Mouse (Mus musculus): ENCODE measurements around the gene Ppp2r3a. TPM values are rescaled to one million over a fixed set of nuclear protein-coding genes. Genes with fewer than 3 reads are reported as not detected.

Gene Ppp2r3a
- polyA plus RNA-seq, 1 experiment from 2014 or later = 28.7 TPM

DNA sequence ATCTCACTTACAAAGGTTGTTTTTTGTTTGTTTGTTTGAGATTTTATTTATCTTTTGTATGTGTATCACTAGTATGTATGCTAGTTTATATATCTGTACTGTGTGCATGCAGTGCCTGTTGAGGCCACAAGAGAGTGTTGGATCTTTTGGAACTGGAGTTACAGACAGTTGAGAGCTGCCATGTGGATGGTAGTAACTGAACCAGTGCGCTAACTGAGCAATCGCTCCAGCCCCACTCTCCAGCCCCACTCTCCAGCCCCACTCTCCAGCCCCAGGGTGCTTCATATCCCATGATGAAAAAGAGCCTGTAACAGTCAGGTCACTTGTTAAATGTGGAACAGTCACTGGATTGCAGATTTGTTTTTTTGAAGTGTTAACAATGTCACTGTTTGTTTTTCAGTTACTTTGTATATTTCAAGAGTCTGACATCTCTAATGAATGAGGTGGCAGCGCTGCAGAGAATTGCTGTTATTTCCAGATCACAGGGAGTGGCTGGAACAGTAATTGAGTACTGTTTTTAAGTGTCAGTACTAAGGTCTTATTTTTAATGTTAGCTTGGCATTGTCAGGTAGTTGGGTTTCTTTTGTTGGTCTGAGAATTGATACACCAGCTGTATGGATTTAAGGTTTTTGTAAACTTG lies 171.4 kb downstream of the Ppp2r3a start:
- ATAC-seq (ENCODE audit: low FRiP score) = no peak
- 59% methylated on average over 3 of the region's 3 CpGs for WGBS
- no peak overlapping the region for H3K27ac ChIP-seq

DNA sequence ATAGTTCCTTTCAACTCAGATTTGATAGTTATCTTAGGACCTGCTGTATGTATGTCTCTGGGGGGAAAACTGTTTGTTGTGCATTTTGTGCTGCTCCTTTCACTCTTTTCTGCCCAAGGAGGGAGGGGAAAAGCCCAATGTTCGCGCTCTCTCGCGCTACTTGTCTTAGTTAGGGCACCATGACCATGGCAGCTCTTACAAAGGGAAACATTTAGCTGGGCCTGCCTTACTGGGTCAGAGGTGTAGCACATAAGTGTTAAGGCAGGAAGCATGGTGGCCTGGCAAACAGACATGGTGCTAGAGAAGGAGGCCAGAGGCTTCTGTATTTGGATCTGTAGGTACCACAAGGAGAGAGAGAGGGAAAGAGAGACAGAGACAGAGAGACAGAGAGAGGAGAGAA lies 173.0 kb downstream of the Ppp2r3a start:
- no peak overlapping the region for H3K9ac ChIP-seq
- no peaks in the 10 kb centered on the region for H3K27me3 ChIP-seq
- ATAC-seq (ENCODE audit: low FRiP score) = no peak
- 53% methylated on average over 4 of the region's 4 CpGs for WGBS
- no peaks in the 10 kb centered on the region for H3K36me3 ChIP-seq
- H3K9me3 ChIP-seq = no peaks in the 10 kb centered on the region
- no peak overlapping the region for H3K27ac ChIP-seq
- H3K4me1 ChIP-seq (replicated peaks) = peaks cover 44% of the 10 kb centered on the region
- H3K4me2 ChIP-seq = peak overlapping the region; percentile 95
- H3K4me3 ChIP-seq = peak overlapping the region; percentile 32

More for the DNA sequence above, 171.4 kb downstream of the Ppp2r3a start:
- Histone ChIP-seq H3K9me3 (no peaks in the 10 kb centered on the region), H3K4me1 (replicated peaks) (peaks cover 44% of the 10 kb centered on the region), H3K9ac (no peak overlapping the region), H3K36me3 (no peaks in the 10 kb centered on the region), H3K4me2 (peak overlapping the region; percentile 95; the same call in 1 of the 2 replicates), H3K4me3 (0 out of 2 replicates have a peak overlapping the region, but pooled peaks have one; percentile 2), H3K27me3 (no peaks in the 10 kb centered on the region)

DNA sequence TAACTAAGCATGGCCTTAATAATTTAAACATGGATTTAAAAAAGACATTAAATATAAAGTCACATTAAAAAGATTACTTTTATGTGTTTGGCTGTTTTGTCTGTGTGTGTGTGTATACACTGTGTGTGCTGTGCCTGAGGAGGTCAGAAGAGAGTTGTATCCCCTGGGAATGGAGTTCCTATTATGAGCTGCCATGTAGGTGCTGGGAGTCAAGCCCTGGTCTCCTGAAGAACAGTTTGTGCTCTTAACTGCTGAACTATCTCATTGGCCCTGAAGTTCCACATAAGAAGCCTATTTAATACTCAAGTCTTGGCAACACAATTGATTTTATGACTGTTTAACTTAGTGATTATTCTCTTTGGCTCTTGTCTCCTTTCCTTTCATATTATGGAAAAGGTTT lies 174.1 kb downstream of the Ppp2r3a start:
- H3K4me2 ChIP-seq = peak overlapping the region; percentile 95
- no peak for ATAC-seq (ENCODE audit: low FRiP score)
- peak overlapping the region; percentile 99 for H3K4me3 ChIP-seq
- no peaks in the 10 kb centered on the region for H3K9me3 ChIP-seq
- no peaks in the 10 kb centered on the region for H3K27me3 ChIP-seq
- no peak overlapping the region for H3K27ac ChIP-seq
- H3K9ac ChIP-seq = peak overlapping the region; percentile 98
- H3K36me3 ChIP-seq = no peaks in the 10 kb centered on the region
- H3K4me1 ChIP-seq (replicated peaks) = peaks cover 48% of the 10 kb centered on the region

DNA sequence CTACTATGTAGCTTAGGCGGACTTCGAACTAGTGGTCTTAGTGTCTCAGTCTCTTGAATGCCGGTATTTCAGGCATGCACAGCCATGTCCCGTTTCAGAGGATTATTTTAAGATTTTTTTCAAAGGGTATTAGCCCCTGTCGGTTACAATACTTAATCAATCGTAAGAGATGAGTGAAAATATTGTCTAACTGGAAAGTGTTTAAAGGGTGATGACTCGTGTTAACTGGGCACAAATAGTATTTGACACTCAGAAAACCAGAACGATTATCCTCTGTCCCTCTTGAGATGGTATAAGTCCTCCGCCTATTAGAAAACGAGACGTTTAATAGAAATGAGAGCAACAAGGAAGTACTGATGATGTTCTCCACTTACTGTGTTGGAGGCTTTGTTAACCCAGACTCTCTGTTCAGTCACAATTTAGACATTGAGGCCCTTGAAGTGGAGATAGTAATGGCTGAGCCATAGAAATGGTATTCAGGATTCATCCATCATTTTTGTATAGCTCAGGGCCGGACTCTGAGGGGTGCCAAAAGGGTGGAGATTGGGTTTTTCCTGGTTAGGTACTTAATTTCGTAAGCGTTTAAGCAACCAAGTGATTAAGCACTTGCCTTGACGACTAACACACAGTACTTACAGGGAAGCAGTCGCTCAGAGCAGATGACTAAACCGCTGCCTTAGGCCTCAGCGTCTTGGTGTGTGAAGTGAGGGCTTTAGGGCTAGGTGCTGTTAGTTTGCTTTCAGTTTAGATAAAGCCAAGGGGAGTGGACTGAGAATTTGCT lies 175.3 kb downstream of the Ppp2r3a start:
- Histone ChIP-seq H3K9me3 (no peaks in the 10 kb centered on the region), H3K4me1 (replicated peaks) (peaks cover 44% of the 10 kb centered on the region), H3K4me2 (peak overlapping the region; percentile 95), H3K27ac (peak overlapping the region; percentile 27; the same call in 1 of the 2 replicates), H3K27me3 (no peaks in the 10 kb centered on the region), H3K4me3 (peak overlapping the region; percentile 99), H3K36me3 (no peaks in the 10 kb centered on the region), H3K9ac (peak overlapping the region; percentile 98)
- 1% methylated on average over 18 of the region's 18 CpGs for WGBS
- ATAC-seq (ENCODE audit: low FRiP score) = no peak

DNA sequence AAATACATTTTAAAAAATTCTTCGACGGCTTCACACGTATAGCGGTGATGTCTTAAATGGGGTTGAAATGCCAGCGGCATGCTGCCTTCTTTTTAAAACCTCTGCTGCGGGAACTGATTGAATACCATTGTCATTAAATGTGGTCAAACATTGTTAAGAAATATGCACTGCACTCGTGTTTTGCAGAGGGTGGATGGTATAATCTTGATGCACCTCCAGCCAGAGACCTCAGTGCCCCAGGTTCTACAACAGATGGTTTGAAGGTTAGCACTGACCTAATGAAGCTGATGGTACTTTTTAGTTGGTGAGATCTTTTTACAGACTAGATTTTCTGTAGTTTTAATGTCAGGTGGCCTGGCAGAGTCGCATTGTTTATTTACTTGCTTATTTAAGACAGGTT lies 175.9 kb downstream of the Ppp2r3a start:
- no peak for ATAC-seq (ENCODE audit: low FRiP score)
- peaks cover 39% of the 10 kb centered on the region for H3K4me1 ChIP-seq (replicated peaks)
- peak overlapping the region; percentile 98 for H3K9ac ChIP-seq
- H3K4me3 ChIP-seq = peak overlapping the region; percentile 99
- 0 out of 2 replicates have a peak overlapping the region, but pooled peaks have one; percentile 30 for H3K27ac ChIP-seq
- 1% methylated on average over 8 of the region's 8 CpGs for WGBS
- H3K27me3 ChIP-seq = no peaks in the 10 kb centered on the region
- H3K9me3 ChIP-seq = no peaks in the 10 kb centered on the region
- no peaks in the 10 kb centered on the region for H3K36me3 ChIP-seq
- H3K4me2 ChIP-seq = peak overlapping the region; percentile 95

DNA sequence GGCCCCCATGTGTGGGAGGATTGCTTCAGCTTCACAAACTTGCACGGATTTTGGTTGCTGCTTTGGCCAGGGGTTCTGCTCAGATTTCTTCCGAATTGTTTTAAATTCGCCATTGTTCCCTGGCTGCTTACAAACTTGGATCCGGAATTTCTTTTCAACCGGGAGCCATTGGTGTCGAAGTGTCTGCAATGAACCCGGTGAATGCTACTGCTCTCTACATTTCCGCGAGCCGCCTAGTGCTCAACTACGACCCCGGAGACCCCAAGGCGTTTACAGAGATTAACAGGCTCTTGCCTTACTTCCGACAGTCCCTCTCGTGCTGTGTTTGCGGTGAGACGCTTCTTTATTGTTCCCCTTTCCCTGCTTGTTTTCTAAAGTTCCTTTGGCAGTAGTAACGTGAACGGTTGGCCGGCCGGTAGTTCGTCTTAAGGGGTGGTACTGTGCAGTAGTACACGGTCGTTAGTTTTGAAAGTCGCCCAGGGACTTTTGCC lies 176.5 kb downstream of the Ppp2r3a start:
- Histone ChIP-seq H3K9ac (peak overlapping the region; percentile 98), H3K27ac (peak overlapping the region; percentile 100), H3K36me3 (no peaks in the 10 kb centered on the region), H3K4me3 (peak overlapping the region; percentile 99), H3K4me1 (replicated peaks) (peaks cover 36% of the 10 kb centered on the region), H3K9me3 (no peaks in the 10 kb centered on the region), H3K4me2 (peak overlapping the region; percentile 95), H3K27me3 (no peaks in the 10 kb centered on the region)
- under 1% methylated on average over 25 of the region's 25 CpGs for WGBS
- no peak for ATAC-seq (ENCODE audit: low FRiP score)

DNA sequence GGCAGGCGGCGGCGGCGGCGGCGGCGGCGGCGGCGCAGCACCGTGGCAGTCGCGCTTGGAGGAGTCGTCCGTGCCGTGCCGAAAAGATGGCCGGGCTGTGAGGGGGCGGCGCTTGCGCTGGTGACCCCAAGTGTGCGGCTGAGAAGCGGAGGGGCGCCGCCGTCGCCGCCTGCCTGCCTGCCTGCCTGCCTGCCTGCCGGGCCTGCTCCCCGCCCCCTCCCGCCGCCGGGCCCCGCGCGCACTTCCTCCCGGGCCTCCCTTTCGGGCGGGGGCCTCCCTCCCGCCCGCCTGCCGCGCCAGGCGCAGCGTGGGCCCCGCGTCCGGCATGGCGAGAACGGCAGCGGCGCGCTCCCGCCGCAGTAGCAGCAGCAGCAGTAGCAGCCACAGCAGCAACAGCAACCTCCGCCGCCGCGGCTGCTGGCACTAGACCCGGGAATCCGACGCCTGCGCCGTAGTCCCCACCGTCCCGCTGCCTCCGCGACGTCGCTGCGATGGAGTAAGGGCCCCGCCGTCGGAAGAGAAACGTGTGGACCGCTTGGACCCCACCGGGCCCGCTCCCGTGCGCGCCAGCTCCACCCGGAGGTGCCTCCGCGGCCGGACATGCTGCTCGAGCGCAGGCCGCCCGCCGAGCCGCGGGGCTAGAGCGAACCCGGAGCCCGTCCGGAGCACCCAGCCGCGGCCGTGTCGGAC lies 177.1 kb downstream of the Ppp2r3a start:
- Histone ChIP-seq H3K4me2 (peak overlapping the region; percentile 95), H3K9ac (peak overlapping the region; percentile 98), H3K27ac (peak overlapping the region; percentile 100), H3K27me3 (no peaks in the 10 kb centered on the region), H3K4me1 (replicated peaks) (peaks cover 30% of the 10 kb centered on the region), H3K4me3 (peak overlapping the region; percentile 99), H3K9me3 (0 out of 2 replicates have a peak, but pooled peaks cover 2% of the 10 kb centered on the region), H3K36me3 (no peaks in the 10 kb centered on the region)
- peak; percentile 73 for ATAC-seq (ENCODE audit: low FRiP score)
- WGBS = 0% methylated on average over 67 of the region's 100 CpGs

DNA sequence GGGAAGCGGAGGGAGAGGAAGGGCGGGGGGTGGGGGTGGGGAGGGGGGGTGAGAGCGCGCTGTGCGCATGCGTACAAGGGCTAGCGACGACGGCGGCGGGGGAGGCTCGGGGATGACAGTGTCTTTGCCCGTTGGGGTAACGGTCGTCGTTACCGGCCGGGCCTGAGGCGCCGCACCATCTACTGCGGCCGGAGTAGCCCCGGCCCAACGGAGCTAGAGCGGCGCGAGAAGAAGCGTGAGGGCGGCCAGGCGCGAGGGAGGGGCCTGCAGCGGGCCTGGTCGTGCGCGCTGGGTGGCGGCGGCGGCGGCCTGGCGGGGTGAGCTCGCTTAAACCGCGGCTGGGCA lies 177.6 kb downstream of the Ppp2r3a start, which contains the start of gene Msl2:
Gene Msl2, plus strand, starts transcription at position 115 of the 345 bp plus-strand sequence.
- H3K27me3 ChIP-seq = no peaks in the 10 kb centered on the region
- H3K36me3 ChIP-seq = no peaks in the 10 kb centered on the region
- peak within 1 kb of the TSS; percentile 99 for H3K4me3 ChIP-seq
- 0 out of 2 replicates have a peak, but pooled peaks cover 2% of the 10 kb centered on the region for H3K9me3 ChIP-seq
- H3K4me1 ChIP-seq (replicated peaks) = peaks cover 25% of the 10 kb centered on the region
- peak within 1 kb of the TSS; percentile 100 for H3K27ac ChIP-seq
- 0% methylated on average over 20 of the region's 43 CpGs for WGBS
- H3K4me2 ChIP-seq = peak within 1 kb of the TSS; percentile 95
- peak; percentile 81 for ATAC-seq (ENCODE audit: low FRiP score)
- peak within 1 kb of the TSS; percentile 98 for H3K9ac ChIP-seq

DNA sequence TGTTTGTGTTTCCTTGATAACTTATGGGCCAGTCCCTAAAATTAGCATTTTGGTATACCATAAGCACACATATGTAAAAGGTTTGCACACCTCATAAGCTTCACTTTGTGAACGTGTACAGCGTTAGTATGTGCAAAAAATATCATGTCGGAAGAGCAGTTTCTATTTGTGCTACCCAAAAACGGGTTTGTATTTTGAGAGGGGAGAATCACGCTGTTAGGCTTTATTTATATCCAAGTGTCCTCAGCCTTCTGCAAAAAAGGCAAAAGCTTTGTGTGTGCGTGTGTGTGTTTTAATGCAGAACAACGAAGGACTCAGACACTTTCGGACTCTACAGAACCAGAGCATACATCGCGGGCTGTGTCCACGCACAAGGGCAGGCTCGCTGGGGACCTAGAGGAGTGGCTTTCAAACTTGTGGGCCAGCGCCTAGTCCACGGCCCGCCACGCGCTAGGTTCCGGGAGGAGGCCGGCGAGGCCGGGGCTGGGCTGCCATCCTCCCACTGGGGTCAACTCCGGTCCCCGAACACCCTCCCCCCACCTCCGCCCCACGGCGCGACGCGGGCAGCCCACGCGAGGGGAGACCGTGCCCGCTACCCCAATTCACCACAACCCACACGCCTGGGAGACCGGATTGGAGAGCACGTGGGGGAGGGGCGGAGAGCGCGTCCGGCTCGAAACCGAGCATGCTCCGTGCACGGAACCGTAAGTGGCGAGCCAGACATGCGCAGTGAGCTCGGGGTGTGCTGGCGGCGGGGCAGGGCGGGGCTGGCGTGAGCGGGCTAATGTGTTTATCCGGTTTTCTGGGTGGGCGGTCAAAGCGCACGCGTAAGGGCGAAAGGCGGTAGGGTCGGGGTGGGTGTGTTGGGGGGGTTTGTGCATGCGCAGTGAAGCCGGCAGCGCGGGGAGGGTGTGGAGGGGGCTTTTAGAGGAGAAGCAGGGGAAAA lies 178.3 kb downstream of the Ppp2r3a start:
- 0 out of 2 replicates have a peak, but pooled peaks cover 2% of the 10 kb centered on the region for H3K9me3 ChIP-seq
- no peaks in the 10 kb centered on the region for H3K36me3 ChIP-seq
- peak overlapping the region; percentile 69 for H3K4me2 ChIP-seq
- WGBS = 2% methylated on average over 59 of the region's 65 CpGs
- peak; percentile 91 for ATAC-seq (ENCODE audit: low FRiP score)
- H3K4me3 ChIP-seq = peak overlapping the region; percentile 99
- H3K9ac ChIP-seq = peak overlapping the region; percentile 86
- H3K27ac ChIP-seq = peak overlapping the region; percentile 100
- H3K4me1 ChIP-seq (replicated peaks) = peaks cover 18% of the 10 kb centered on the region
- no peaks in the 10 kb centered on the region for H3K27me3 ChIP-seq

DNA sequence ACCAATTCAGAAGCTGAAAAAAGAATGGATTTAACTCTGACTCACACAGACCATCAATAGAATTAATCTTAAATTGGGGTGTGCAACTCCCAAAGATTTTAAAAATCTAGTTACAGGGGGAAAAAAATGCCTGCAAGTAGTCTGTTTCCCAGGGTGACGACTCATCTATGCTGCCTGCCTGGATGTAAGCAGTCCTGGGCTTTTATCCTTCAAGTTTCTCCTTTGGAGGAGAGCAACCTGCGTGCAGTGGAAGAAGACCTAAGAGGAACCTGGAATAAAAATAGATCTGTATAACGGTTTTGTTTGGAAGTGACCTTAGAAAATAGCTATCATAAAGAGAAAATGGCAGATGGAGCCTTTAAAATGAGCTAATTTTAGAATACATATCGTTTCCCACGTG lies 179.1 kb downstream of the Ppp2r3a start:
- no peak for ATAC-seq (ENCODE audit: low FRiP score)
- H3K9me3 ChIP-seq = 0 out of 2 replicates have a peak, but pooled peaks cover 2% of the 10 kb centered on the region
- H3K9ac ChIP-seq = no peak overlapping the region
- no peaks in the 10 kb centered on the region for H3K27me3 ChIP-seq
- no peak overlapping the region for H3K27ac ChIP-seq
- H3K4me3 ChIP-seq = no peak overlapping the region
- WGBS = 51% methylated on average over 5 of the region's 5 CpGs
- H3K4me2 ChIP-seq = peak overlapping the region; percentile 69; the same call in 1 of the 2 replicates
- H3K36me3 ChIP-seq = no peaks in the 10 kb centered on the region
- H3K4me1 ChIP-seq (replicated peaks) = peaks cover 12% of the 10 kb centered on the region

DNA sequence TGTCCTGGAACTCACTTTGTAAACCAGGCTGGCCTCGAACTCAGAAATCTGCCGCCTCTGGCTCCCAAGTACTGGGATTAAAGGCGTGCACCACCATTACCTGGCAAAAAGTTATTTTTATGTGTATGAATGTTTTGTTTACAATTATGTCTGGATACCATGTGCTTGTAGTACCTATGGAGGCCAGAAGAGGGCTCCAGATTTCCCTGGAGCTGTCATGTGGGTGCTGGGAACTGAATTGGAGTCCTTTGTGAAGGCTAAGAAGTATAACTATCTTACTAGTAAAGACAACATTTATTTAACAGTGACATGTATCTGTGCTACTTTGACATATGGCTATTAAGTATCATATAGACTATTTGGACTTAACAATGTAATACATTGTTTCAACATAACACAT lies 181.8 kb downstream of the Ppp2r3a start:
- 95% methylated on average over 3 of the region's 3 CpGs for WGBS
- H3K4me3 ChIP-seq = no peak overlapping the region
- H3K9ac ChIP-seq = no peak overlapping the region
- H3K4me2 ChIP-seq = no peak overlapping the region
- H3K36me3 ChIP-seq = no peaks in the 10 kb centered on the region
- H3K9me3 ChIP-seq = 0 out of 2 replicates have a peak, but pooled peaks cover 2% of the 10 kb centered on the region
- H3K4me1 ChIP-seq (replicated peaks) = peaks cover 4% of the 10 kb centered on the region
- H3K27me3 ChIP-seq = no peaks in the 10 kb centered on the region
- H3K27ac ChIP-seq = no peak overlapping the region
- no peak for ATAC-seq (ENCODE audit: low FRiP score)
